Mouse (Mus musculus): ENCODE results near the gene 4632433K11Rik. TPM values are rescaled to one million over a fixed set of nuclear protein-coding genes. Genes with fewer than 3 reads are reported as not detected.
"Not testable (repeated sequence)": the region's sequence is repeated elsewhere in the genome, so short reads cannot be mapped to it uniquely, and the experiment has no call there.

Gene 4632433K11Rik
- total RNA-seq, 2 experiments from 2014 or later: 0.85 to 1.2 TPM

DNA sequence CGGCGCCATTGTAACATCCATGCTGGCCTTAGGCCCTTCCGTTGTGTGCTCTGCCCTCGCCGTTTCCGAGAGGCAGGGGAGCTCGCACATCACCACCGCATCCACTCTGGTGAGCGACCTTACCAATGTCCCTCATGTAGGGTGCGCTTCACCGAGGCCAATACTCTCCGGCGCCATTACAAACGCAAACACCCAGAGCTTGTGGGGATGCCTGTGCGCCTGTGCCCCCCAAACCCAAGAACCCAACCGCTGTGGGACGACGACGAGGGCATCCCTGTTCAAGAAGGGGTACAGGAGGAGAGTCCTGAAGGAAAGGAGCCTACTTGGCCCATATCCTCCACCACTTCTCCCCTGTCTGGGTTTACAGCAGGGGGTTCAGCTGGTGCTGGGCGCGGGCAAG is 16.0 kb upstream of the 4632433K11Rik start:
- intact Hi-C loops (cut with DNase I): no loop called here
- no peak for DNase-seq (ENCODE audit: low spot score in 2 of 2)

DNA sequence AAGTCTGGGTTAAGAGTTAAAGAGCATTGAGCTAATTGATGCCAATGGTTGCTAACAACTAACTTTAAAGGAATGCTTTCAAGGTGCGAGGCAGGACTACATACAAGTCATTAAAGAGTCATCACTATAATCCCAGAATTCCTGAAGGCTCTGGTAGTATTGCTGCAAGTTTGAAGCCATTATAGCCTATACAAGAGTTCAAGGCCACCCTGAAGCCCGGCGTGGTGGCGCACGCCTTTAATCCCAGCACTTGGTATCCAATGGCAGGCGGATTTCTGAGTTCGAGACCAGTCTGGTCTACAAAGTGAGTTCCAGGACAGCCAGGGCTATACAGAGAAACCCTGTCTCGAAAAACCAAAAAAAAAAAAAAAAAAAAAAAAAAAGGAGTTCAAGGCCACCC is 14.3 kb upstream of the 4632433K11Rik start:
- DNase-seq (ENCODE audit: low spot score in 2 of 2); intact Hi-C loops (cut with DNase I): not testable (repeated sequence)

DNA sequence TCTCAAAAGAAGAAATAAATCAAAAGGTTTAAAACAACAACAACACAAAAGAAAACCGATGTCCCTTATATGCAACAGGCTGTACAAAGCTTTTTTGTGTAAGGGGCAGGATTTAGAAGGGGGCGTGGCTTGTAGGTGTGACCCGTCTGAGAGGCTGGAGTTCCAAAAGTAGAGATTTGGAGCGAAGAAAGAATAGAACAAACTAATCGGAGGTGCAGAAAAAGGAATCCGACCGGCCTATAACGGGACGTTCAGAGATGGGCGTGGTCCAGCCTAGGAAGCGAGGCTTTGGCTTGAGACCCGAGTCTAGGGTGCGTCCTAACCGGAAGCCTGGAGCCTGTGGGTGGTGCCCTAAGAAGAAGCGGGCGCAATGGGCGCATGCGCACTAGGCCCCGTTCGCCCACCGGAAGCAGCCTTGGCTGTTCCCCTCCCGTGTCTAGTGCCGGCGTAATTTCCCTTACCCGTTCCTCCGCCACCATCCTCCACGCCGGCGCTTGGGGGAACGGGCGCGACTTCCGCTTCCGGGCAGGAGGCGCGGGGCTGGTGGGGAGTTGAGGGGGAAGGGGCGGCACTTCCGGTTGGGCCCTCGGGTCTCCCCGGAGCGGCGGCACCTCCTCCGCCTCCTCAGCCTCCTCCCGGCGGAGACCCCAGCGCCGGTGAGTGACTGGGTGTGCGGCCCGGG is 13.8 kb upstream of the 4632433K11Rik start, which contains the start of the genes Zfp865 and Ccdc106:
Zfp865 (plus strand) TSS at position 377 of the 682 bp plus-strand sequence.
Ccdc106 (plus strand) TSS at position 554 of the 682 bp plus-strand sequence.
- intact Hi-C loops (cut with DNase I): loop anchor here (1.0 to 2.0 kb wide), 2 partner anchors 31 to 41 kb away; partner anchors contain the start of gene Zfp580
- DNase-seq (ENCODE audit: low spot score in 2 of 2): peak; percentile 100

DNA sequence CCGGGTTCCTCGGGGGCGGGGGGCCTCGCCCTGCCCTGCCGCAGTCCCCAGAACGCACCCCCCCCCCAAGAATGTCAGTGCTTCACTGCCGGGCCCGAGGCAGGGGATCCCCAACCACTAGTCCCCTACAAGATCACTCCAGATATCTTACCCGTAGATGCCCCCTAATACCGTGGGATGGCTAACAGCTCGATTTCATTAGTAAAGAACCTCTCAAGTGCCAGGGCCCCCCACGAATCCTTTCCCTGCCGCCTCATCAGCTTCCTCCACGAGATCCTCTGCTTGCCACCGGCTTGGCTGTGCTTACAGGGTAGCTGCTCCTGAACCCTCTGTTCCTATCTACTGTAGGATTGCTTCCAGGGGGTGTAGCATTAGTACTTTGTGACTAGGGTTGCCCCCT is 13.2 kb upstream of the 4632433K11Rik start:
- DNase-seq (ENCODE audit: low spot score in 2 of 2): no peak
- intact Hi-C loops (cut with DNase I): loop anchor here (1.0 to 2.0 kb wide), 2 partner anchors 30 to 41 kb away; partner anchors contain the start of gene Zfp580

DNA sequence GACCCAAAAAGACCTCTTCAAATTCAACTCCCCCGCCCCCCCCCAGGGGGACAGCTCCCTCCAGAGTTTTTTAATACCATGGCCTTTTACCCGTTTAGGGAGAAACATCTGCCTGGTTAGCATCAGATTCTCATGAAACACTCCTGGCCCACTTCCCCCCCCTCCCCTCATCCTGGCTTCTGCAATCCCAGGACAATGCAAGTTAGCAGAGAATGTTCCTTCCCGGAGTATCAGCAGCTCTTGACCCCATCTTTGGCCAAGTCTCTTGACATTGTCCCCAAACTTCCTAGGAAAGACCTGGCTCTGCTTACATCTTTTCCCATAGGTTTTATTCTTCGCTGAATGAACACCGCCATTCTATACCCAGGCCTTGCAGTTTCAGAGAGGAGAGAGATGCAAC is 12.7 kb upstream of the 4632433K11Rik start:
- DNase-seq (ENCODE audit: low spot score in 2 of 2): no peak
- intact Hi-C loops (cut with DNase I): loop anchor here (2.0 kb wide), 1 partner anchor 30 kb away; the partner anchor contains the start of gene Zfp580

DNA sequence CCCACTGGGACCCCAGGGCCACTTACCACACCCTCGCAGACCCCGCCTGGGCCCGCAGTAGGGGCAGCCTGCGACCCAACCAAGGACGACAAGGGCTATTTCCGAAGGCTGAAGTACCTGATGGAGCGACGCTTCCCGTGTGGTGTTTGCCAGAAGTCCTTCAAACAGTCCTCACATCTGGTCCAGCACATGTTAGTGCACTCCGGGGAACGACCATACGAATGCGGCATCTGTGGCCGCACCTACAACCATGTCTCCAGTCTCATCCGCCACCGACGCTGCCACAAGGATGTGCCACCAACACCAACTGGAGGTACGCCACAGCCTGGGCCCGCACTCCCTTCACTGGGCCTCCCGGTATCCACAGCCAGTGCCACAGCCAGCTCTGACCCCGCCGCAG is 4.4 kb upstream of the 4632433K11Rik start:
- DNase-seq (ENCODE audit: low spot score in 2 of 2): no peak
- intact Hi-C loops (cut with DNase I): no loop called here

DNA sequence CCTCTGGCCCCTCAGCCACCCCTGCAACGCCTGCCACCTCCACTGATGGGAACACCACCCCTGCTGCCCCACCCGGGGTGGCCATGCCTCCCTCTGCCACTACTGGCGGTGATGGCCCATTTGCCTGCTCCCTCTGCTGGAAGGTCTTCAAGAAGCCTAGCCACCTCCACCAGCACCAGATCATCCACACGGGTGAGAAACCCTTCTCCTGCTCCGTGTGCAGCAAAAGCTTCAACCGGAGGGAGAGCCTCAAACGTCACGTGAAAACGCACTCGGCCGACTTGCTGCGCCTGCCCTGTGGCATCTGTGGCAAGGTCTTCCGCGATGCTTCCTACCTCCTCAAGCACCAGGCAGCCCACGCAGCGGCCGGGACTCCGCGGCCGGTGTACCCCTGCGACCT is 4.0 kb upstream of the 4632433K11Rik start:
- no peak for DNase-seq (ENCODE audit: low spot score in 2 of 2)
- intact Hi-C loops (cut with DNase I): no loop called here

DNA sequence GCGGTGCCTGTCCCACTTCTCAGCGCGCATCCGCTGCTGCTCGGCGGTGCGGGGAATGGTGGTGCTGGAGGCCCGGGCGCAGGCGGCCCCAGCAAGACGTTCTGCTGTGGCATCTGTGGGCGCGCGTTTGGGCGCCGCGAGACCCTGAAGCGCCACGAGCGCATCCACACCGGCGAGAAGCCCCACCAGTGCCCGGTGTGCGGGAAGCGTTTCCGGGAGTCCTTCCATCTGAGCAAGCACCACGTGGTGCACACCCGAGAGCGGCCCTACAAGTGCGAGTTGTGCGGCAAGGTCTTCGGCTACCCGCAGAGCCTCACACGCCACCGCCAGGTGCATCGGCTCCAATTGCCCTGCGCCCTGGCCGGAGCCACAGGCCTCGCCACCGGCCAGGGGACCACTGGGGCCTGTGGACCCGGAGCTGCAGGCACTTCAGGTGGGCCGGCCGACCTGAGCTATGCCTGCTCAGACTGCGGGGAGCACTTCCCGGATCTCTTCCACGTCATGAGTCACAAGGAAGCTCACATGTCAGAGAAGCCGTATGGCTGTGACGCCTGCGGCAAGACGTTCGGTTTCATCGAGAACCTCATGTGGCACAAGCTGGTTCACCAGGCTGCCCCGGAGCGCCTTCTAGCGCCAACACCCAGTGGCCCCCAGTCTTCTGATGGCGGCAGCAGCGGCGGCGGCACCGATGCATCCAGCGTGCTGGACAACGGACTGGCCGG is 3.2 kb upstream of the 4632433K11Rik start:
- no peak for DNase-seq (ENCODE audit: low spot score in 2 of 2)
- intact Hi-C loops (cut with DNase I): no loop called here

DNA sequence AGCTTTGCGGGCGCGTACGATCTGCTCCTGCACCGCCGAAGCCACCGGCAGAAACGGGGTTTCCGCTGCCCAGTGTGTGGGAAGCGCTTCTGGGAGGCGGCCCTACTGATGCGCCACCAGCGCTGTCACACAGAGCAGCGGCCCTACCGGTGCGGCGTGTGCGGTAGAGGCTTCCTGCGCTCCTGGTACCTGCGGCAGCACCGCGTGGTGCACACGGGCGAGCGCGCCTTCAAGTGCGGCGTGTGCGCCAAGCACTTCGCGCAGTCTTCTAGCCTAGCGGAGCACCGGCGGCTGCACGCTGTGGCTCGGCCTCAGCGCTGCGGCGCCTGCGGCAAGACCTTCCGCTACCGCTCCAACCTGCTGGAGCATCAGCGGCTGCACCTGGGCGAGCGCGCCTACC is 2.4 kb upstream of the 4632433K11Rik start:
- intact Hi-C loops (cut with DNase I): no loop called here

DNA sequence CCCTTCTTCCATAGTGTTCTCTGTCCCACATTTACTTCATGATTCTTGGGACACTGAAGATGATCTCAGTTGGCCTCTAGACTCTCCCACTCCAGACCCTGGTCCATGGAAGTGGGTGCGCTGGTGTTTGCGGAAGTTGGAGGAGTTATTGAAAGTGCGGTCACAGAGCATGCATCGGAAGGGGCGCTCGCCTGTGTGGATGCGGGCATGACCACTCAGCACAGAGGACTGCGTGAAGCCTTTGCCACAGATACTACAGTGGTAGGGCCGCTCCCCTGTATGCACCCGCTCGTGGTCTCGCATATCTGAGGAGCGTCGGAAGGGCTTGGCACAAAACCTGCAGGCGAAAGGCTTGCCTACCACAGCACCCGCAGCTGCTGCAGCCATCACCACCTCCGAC is 1.7 kb downstream of the 4632433K11Rik start:
- intact Hi-C loops (cut with DNase I): no loop called here
- no peak for DNase-seq (ENCODE audit: low spot score in 2 of 2)

More for the DNA sequence above, 2.4 kb upstream of the 4632433K11Rik start:
- no peak for DNase-seq (ENCODE audit: low spot score in 2 of 2)

DNA sequence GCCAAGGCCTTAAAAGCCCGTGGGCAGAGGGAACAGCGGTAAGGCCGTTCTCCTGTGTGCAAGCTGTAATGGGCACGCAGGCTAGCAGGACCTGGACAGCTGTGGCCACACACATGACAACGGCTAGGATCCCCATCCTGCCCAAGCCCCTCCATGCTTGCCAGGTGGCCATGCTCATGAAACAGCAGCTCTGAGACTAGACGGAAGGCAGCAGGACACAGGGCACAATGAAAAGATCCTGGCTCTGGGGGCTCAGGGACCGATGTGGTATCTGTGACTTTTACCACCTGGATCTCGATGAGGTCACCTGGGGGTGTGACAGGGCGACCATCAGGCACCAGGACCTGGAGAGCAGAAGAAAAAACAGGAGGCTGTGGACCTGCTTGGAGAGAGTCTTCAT is 2.2 kb downstream of the 4632433K11Rik start:
- DNase-seq (ENCODE audit: low spot score in 2 of 2): no peak
- intact Hi-C loops (cut with DNase I): no loop called here

DNA sequence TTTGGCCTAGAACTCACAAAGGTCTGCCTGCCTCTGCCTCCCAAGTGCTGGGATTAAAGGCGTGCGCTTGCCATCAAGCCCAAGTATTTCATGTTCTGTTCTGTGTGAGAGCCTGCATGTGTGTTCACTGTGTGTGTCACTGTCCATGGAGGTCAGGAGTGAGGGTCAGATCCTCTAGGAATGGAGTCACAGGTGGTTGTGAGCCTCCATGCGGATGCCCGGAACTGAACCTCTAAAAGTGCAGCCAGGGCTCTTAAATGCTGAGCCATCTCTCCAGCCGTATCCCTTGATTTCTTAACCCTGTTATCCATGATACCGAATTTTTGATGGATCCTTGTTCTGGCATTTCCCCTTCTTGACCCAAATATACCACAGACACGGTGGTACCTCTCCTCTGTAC is 3.1 kb downstream of the 4632433K11Rik start:
- no peak for DNase-seq (ENCODE audit: low spot score in 2 of 2)
- intact Hi-C loops (cut with DNase I): no loop called here

DNA sequence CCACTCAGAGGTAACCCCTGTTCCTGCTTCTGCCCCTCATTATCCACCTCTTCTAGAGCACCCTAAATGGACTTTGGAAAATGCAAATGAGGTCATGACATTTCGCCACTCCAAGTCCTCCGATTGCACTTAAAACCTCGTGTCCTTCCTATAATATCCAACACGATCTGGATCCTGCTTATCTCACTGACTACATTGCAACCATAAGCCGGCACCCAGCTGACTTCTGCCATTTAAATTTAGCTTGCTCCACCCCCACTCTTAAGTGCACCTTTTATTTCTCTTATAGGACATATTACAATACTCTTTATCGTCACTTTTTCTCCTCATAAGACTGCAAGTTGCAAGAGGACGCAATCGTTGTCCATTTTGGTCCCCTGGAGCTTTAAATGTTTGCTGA is 3.5 kb downstream of the 4632433K11Rik start:
- intact Hi-C loops (cut with DNase I): no loop called here

DNA sequence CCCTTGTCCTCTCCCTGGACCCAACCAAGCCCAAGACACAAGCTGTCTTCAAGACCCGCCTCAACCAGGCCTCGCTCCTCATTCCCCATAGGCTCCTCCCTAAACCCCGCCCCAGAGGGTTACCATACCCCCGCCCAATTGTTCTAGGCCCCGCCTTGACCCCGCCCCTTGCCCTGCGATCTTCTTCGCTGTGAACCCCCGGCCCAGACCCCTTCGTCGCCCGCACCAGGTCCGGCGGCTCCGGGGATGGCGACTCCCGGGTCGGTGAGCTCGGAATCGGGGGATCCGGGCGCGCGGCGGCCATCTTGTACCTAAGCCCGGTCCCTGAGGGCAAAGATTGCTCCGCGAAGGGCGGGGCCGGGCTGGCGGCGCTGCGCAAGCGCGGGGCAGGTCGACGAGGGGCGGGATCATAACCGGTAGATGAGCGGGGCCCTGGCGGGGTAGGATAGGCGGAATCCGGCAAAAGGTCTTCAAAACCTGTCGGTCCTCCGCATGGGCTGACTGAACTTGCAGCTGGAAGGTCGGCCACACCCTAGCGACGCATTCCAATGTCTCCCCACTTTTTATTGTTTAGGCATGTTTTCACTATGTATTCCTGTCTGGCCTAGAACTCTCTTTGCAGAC is 4.3 kb downstream of the 4632433K11Rik start, which contains the start of gene Zfp784:
Zfp784 (minus strand) TSS at position 338 of the 624 bp plus-strand sequence.
- DNase-seq (ENCODE audit: low spot score in 2 of 2): peak; percentile 91 to 93
- intact Hi-C loops (cut with DNase I): no loop called here

More for the DNA sequence above, 3.5 kb downstream of the 4632433K11Rik start:
- DNase-seq (ENCODE audit: low spot score in 2 of 2): no peak

DNA sequence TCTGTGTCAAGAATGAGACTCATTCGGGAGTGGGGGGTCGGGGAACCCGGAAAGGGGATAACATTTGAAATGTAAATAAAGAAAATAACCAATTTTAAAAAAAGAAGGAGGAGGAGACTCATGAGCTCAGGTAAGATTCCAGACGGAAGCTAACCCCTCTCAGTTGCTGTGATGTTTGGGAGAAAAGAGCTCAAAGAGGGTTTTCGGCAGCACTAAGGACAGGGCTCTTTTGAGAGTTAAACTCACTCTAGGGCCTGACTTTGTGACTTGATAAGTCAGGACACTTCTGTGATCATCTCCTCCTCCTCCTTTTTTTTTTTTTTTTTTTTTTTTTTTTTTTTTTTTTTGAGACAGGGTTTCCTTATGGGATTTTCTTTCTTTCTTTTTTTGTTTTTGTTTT is 5.0 kb downstream of the 4632433K11Rik start:
- no peak for DNase-seq (ENCODE audit: low spot score in 2 of 2)
- intact Hi-C loops (cut with DNase I): no loop called here

DNA sequence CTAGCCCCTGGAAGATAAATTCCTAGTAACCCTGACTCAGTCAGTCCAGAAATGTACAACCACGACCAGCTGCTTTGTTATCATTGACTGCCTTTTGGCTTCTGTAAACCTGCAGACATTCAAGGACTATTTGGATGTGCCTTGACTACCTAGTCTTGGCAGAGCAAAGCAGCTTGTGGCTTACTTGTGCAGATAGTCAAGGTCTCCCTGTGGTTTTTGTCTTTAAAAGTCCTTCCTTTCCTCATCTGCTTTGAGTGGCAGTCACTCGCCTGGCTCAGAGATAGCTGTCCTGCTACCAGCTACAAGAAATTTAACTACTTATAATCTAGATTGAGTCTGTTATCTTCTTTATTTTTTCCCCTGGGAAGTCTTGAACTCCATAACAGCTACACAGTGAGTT is 11.1 kb downstream of the 4632433K11Rik start:
- DNase-seq (ENCODE audit: low spot score in 2 of 2): no peak
- intact Hi-C loops (cut with DNase I): no loop called here

DNA sequence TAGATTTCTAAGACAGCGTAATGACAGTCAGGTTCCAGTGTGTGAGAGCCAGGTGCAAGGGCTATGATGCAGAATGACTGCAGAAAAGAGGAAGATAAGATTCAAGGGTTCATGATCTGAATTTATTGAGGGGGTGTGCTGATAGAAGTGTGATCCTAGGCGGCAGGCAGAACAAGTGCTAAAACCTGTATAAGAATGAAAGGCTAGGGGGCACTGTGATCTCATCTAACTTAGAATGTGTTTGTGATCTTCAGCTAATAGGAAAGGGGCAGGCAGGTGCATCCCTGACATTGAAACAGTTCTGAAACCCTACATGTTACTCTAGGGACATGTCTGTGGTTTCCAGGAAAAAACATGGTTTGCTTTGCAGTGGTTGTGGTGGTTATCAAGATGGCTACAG is 12.2 kb downstream of the 4632433K11Rik start:
- intact Hi-C loops (cut with DNase I): no loop called here
- no peak for DNase-seq (ENCODE audit: low spot score in 2 of 2)

DNA sequence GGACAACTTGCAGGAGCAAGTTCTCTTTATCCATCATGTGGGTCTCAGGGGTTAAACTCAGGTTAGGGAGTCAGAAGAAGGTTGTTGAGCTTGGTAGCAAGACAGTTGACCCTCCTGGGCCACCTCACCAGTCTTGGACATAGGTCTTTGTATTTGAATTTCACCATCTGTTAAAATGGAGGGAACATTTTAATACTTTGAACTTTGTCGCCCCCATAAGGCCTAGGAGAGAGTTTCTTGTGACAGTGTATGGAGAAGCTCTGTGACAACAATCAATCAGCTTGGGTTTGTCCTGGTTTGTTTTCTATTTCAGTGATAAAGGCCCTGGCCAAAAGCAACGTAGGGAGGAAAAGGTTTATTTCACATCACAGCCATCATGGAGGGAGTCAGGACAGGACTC is 13.4 kb downstream of the 4632433K11Rik start:
- intact Hi-C loops (cut with DNase I): loop anchor here (1.0 kb wide), 1 partner anchor 104 kb away; no protein-coding TSS in a partner anchor
- DNase-seq (ENCODE audit: low spot score in 2 of 2): no peak

DNA sequence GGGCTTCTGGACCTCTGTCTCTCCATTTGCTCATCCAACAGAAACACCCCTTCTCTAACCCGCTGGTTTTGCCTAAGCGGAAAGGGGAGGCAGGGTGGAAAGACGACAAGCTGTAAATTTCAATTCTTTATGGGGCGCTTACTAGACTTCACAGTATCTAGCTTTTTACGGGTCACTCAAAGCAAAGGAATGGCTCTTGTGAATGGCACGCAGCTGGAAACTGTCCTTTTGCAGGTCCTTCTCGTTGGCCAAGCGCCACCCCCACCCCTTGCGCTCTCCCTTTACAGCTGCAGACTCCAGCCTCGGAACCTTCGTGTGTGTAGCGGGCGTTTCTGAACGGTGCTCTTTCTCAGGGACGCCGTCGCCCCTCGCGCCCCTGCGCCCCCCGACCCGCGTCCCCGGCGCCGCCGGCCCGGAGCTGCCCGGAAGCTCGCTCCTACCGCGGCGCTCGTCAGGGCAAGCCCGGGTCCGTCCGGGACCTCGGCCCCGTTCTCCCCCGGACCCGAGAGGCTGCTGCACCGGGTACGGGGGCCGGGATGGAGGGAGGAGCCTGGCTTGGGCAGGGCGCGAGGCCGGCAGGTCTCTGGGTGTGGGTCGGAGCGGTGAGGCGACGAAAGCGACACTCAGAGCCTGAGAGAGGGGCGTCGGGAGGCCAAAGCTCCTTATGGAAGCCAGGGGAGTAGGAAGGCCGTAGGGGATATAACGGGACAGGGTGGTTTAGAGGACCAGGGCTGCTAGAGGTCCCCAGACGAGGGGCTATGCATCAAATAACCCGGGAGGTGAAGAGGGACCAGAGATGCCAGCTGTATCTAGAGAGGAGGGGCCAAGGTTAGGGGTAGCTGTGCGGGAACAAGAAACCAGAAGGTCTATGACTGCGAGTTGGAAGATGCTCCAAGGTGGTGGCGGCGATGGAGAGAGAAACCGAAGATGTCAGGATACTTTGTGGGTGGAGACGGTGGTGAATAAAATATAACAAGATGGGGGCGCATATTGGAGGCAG is 17.6 kb downstream of the 4632433K11Rik start, which contains the start of gene Zfp580:
Zfp580 (plus strand) TSS at position 346 of the 1,000 bp plus-strand sequence.
- intact Hi-C loops (cut with DNase I): loop anchor here (2.0 kb wide), 2 partner anchors 31 to 55 kb away; partner anchors contain the start of genes Ccdc106, Zfp579 and Zfp865
- peak; percentile 78 to 82 for DNase-seq (ENCODE audit: low spot score in 2 of 2)
